Mouse (Mus musculus): Measurements from ENCODE around the gene Anxa9. TPM values are rescaled to one million over a fixed set of nuclear protein-coding genes. Genes with fewer than 3 reads are reported as not detected.

Anxa9 gene
- polyA plus RNA-seq, 1 experiment from 2014 or later, result 1.1 TPM

DNA sequence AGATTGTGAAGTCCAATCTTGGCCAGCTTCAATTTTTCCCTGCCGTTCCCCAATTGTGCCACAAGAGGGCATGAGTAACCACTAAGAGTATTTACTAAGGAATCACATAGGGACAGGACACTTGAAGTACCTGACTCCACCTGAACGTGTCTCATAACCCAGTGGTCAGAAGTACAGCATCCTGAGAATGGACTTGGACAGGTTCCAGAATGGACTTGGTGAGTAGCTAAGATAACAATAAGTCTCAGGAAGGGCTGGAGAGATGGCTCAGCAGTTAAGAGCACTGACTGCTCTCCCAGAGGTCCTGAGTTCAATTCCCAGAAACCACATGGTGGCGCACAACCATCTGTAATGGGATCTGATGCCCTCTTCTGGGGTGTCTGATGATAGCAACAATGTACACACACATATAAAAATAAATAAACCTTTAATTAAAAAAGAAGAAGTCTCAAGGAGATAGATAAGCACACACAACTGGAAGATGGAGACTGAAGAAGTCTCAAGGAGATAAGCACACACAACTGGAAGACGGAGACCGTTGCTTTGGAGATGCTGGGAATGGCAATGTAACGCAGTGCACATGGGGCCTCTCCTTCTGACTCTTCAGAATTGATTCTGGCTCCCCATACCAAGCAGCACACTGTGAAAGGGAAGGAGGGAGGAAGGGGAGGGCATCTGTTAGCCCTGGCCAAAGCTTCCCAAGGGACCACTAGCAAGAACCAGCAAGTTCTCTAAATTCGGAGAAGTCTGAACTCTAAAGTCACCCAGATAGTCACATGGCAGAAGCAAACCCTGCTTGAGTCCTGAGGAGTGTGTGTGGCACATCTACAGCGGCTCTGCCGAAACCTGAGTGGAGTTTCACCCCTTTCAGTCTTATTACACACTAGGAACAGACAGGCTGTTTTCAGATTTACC, 4.2 kb upstream of the Anxa9 start:
- 64% methylated on average over 9 of the region's 9 CpGs for WGBS
- no peak for ATAC-seq (ENCODE audit: low FRiP score)
- no peak overlapping the region for H3K4me3 ChIP-seq
- no peaks in the 10 kb centered on the region for H3K9me3 ChIP-seq (replicated peaks)
- H3K27me3 ChIP-seq, result no peaks in the 10 kb centered on the region
- no peaks in the 10 kb centered on the region for H3K36me3 ChIP-seq
- H3K4me2 ChIP-seq (replicated peaks), result no peak overlapping the region
- H3K9ac ChIP-seq, result no peak overlapping the region
- H3K4me1 ChIP-seq, result peaks cover 12% of the 10 kb centered on the region
- no peak overlapping the region for H3K27ac ChIP-seq

DNA sequence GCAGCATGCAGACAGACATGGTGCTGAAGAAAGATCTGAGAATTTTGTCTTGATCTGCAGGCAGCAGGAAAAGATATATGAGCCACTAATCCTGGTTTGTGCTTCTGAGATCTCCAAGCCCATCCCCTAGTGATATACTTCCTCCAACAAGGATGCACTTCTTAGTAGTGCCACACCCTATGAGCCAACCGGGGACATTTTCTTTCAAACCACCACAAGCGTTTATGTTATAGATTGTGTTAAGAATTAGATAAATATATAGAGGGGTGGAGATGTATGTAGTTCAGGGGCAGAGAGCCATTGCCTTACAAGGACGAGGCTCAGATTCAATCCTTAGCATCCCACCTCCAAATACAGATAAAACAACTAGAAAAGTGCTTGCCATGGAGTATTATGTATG, 3.5 kb upstream of the Anxa9 start:
- no peak for ATAC-seq (ENCODE audit: low FRiP score)
- WGBS, result 70% methylated on average over 3 of the region's 3 CpGs

GRCm38 (mm10) chr3:95306244-95306643, 732 bp downstream of the Anxa9 start:
- no peak overlapping the region for H3K9ac ChIP-seq
- no peak overlapping the region for H3K4me2 ChIP-seq (replicated peaks)
- no peak overlapping the region for H3K4me3 ChIP-seq
- H3K4me1 ChIP-seq, result no peaks in the 10 kb centered on the region
- no peak overlapping the region for H3K27ac ChIP-seq
- no peaks in the 10 kb centered on the region for H3K27me3 ChIP-seq
- WGBS, result 90% methylated on average over 4 of the region's 4 CpGs
- no peak for ATAC-seq (ENCODE audit: low FRiP score)
- no peaks in the 10 kb centered on the region for H3K9me3 ChIP-seq (replicated peaks)
- H3K36me3 ChIP-seq, result no peaks in the 10 kb centered on the region

More for the DNA sequence above, 3.5 kb upstream of the Anxa9 start:
- no peak overlapping the region for H3K4me3 ChIP-seq
- H3K27me3 ChIP-seq, result no peaks in the 10 kb centered on the region
- no peaks in the 10 kb centered on the region for H3K9me3 ChIP-seq (replicated peaks)
- no peak overlapping the region for H3K9ac ChIP-seq
- peaks cover 5% of the 10 kb centered on the region for H3K4me1 ChIP-seq
- no peaks in the 10 kb centered on the region for H3K36me3 ChIP-seq
- H3K27ac ChIP-seq, result no peak overlapping the region
- no peak overlapping the region for H3K4me2 ChIP-seq (replicated peaks)

- no peak overlapping the region for H3K9ac ChIP-seq
- H3K27ac ChIP-seq, result no peak overlapping the region
- H3K36me3 ChIP-seq, result peaks cover 9% of the 10 kb centered on the region
- no peak overlapping the region for H3K4me2 ChIP-seq (replicated peaks)
- H3K4me3 ChIP-seq, result no peak overlapping the region
- no peak for ATAC-seq (ENCODE audit: low FRiP score)
- H3K27me3 ChIP-seq, result no peaks in the 10 kb centered on the region
- no peaks in the 10 kb centered on the region for H3K9me3 ChIP-seq (replicated peaks)
- 83% methylated on average over 3 of the region's 3 CpGs for WGBS
- H3K4me1 ChIP-seq, result no peaks in the 10 kb centered on the region
Observed at GRCm38 (mm10) chr3:95301204-95301796, 5.7 kb downstream of the Anxa9 start.

DNA sequence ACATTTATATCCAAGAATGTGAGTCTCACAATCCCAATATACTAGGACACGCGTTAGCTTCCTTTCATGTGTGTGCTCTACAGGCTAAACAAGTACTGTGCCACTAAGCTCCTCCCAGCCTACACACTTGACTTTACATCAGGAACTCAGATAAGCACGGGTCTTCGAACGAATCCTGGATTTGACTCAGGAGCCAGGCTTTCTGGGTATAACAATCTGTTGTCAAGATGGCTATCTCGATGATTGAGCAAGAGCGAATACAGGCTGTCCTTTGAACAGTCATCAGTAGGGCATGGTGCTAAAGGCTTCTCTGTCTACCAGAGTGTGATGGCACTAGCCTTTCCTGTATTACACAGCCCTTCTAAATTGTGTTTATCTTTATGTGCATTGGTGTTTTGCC, 9.0 kb downstream of the Anxa9 start:
- Histone ChIP-seq H3K27me3 (no peaks in the 10 kb centered on the region), H3K4me2 (replicated peaks) (no peak overlapping the region), H3K9me3 (replicated peaks) (no peaks in the 10 kb centered on the region), H3K9ac (no peak overlapping the region), H3K36me3 (peaks cover 37% of the 10 kb centered on the region), H3K4me1 (no peaks in the 10 kb centered on the region), H3K4me3 (no peak overlapping the region), H3K27ac (no peak overlapping the region)
- 89% methylated on average over 7 of the region's 7 CpGs for WGBS
- no peak for ATAC-seq (ENCODE audit: low FRiP score)

DNA sequence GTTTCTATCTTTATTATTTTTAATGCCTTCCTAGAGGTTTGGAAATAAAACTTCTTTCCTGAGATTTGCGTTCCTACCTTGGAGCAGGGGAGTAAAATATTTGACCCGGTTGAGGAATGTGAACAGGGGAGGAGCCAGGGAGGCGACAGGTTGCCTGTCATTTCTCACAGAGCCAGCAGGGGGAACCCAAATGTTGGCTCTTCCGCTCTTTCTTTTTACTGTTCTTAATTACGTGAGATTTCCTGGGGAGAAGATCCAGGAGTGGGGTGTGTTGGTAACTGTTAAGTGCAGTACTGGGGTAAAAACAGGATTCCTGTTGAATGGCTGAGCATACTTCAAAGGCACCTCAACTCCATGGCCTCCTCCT, 10.9 kb downstream of the Anxa9 start:
- H3K27me3 ChIP-seq, result no peaks in the 10 kb centered on the region
- no peaks in the 10 kb centered on the region for H3K4me1 ChIP-seq
- H3K4me2 ChIP-seq (replicated peaks), result no peak overlapping the region
- ATAC-seq (ENCODE audit: low FRiP score), result no peak
- H3K9ac ChIP-seq, result no peak overlapping the region
- H3K9me3 ChIP-seq (replicated peaks), result no peaks in the 10 kb centered on the region
- no peak overlapping the region for H3K27ac ChIP-seq
- H3K36me3 ChIP-seq, result peaks cover 54% of the 10 kb centered on the region
- H3K4me3 ChIP-seq, result no peak overlapping the region
- WGBS, result 15% methylated on average over 5 of the region's 5 CpGs

GRCm38 (mm10) chr3:95295321-95296102, 11.5 kb downstream of the Anxa9 start:
- no peaks in the 10 kb centered on the region for H3K9me3 ChIP-seq (replicated peaks)
- no peaks in the 10 kb centered on the region for H3K27me3 ChIP-seq
- H3K9ac ChIP-seq, result no peak overlapping the region
- H3K36me3 ChIP-seq, result peaks cover 60% of the 10 kb centered on the region
- no peak overlapping the region for H3K4me2 ChIP-seq (replicated peaks)
- H3K4me3 ChIP-seq, result no peak overlapping the region
- WGBS, result 80% methylated on average over 11 of the region's 11 CpGs
- ATAC-seq (ENCODE audit: low FRiP score), result no peak
- H3K27ac ChIP-seq, result no peak overlapping the region
- H3K4me1 ChIP-seq, result no peaks in the 10 kb centered on the region

DNA sequence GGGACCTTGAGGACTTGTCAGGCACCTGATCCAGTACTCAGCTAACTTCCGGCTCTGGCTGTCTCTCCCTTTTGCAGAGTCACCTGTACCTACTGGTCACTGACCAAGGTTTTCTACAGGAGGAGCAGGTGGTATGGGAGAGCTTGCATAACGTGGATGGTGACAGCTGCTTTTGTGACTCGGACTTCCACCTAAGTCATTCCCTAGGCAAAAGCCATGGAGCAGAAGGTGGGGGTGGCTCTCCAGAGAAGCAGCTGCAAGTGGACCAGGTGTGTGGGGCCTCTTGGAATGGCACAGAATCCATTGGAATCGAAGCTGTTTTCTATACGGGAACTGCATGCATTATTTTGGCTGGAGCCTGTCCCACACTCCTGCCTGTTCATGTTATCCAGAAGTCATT, 12.3 kb downstream of the Anxa9 start:
- no peak for ATAC-seq (ENCODE audit: low FRiP score)
- H3K9me3 ChIP-seq (replicated peaks), result no peaks in the 10 kb centered on the region
- no peak overlapping the region for H3K27ac ChIP-seq
- H3K27me3 ChIP-seq, result no peaks in the 10 kb centered on the region
- no peak overlapping the region for H3K4me3 ChIP-seq
- H3K4me2 ChIP-seq (replicated peaks), result no peak overlapping the region
- 87% methylated on average over 5 of the region's 5 CpGs for WGBS
- no peaks in the 10 kb centered on the region for H3K4me1 ChIP-seq
- H3K36me3 ChIP-seq, result peaks cover 61% of the 10 kb centered on the region
- no peak overlapping the region for H3K9ac ChIP-seq

GRCm38 (mm10) chr3:95294316-95294715, 12.7 kb downstream of the Anxa9 start:
- ATAC-seq (ENCODE audit: low FRiP score), result no peak
- H3K27me3 ChIP-seq, result no peaks in the 10 kb centered on the region
- peaks cover 61% of the 10 kb centered on the region for H3K36me3 ChIP-seq
- no peak overlapping the region for H3K27ac ChIP-seq
- H3K4me3 ChIP-seq, result no peak overlapping the region
- H3K9me3 ChIP-seq (replicated peaks), result no peaks in the 10 kb centered on the region
- H3K4me2 ChIP-seq (replicated peaks), result no peak overlapping the region
- no peaks in the 10 kb centered on the region for H3K4me1 ChIP-seq
- WGBS, result 92% methylated on average over 7 of the region's 7 CpGs
- no peak overlapping the region for H3K9ac ChIP-seq

DNA sequence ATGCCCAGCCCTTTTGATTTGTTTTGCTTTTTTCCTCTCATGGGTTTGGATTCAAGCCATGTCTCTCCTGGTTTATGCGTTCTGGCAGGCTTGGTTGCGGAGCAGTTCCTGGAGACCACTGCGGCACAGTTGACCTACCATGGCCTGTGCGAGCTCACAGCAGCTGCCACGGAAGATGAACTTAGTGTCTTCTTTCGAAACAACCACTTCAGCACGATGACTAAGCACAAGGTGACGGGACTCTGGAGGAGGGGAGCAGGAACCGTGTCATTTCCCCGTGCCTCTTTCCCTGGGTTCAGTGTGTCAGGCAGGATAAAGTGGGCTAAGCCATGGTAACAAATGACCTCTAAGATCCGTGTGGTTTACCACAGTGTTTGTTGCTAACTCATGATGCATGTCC, 13.4 kb downstream of the Anxa9 start:
- Histone ChIP-seq H3K4me3 (no peak overlapping the region), H3K27ac (no peak overlapping the region), H3K4me2 (replicated peaks) (no peak overlapping the region), H3K4me1 (no peaks in the 10 kb centered on the region), H3K36me3 (peaks cover 64% of the 10 kb centered on the region), H3K9ac (no peak overlapping the region), H3K9me3 (replicated peaks) (no peaks in the 10 kb centered on the region), H3K27me3 (no peaks in the 10 kb centered on the region)
- 87% methylated on average over 11 of the region's 11 CpGs for WGBS
- no peak for ATAC-seq (ENCODE audit: low FRiP score)

GRCm38 (mm10) chr3:95292899-95293298, 14.1 kb downstream of the Anxa9 start:
- Histone ChIP-seq H3K4me3 (no peak overlapping the region), H3K27me3 (no peaks in the 10 kb centered on the region), H3K9me3 (replicated peaks) (no peaks in the 10 kb centered on the region), H3K4me1 (no peaks in the 10 kb centered on the region), H3K27ac (no peak overlapping the region), H3K4me2 (replicated peaks) (no peak overlapping the region), H3K36me3 (peaks cover 70% of the 10 kb centered on the region), H3K9ac (no peak overlapping the region)
- WGBS, result 91% methylated on average over 2 of the region's 2 CpGs
- ATAC-seq (ENCODE audit: low FRiP score), result no peak

DNA sequence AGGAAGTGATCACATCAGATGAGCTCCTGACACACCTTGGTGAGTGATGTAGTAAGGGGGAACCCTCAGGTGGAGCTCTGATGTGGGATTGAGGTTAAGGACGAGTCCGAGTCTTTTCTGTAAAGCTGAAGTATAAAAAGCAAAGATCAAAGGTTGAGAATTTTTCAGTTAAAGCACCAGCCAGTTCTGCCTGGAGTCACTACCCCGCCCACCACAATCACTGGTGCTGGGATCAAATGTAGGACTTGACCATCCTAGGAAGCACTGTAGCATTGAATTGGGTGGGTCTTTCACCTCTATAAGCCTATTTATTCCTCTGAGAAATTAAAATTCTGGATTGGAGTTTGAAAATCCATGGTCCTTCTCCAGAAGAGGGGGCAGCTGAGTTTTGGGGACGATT, 15.9 kb downstream of the Anxa9 start:
- no peak overlapping the region for H3K27ac ChIP-seq
- no peak overlapping the region for H3K4me3 ChIP-seq
- H3K36me3 ChIP-seq, result peaks cover 68% of the 10 kb centered on the region
- no peaks in the 10 kb centered on the region for H3K27me3 ChIP-seq
- no peak overlapping the region for H3K4me2 ChIP-seq (replicated peaks)
- no peak for ATAC-seq (ENCODE audit: low FRiP score)
- H3K9ac ChIP-seq, result no peak overlapping the region
- H3K9me3 ChIP-seq (replicated peaks), result no peaks in the 10 kb centered on the region
- WGBS, result 87% methylated on average over 4 of the region's 4 CpGs
- H3K4me1 ChIP-seq, result no peaks in the 10 kb centered on the region

All from hindbrain, embryonic 12.5 days (tissue).